Mouse (Mus musculus): Measurements from ENCODE around the gene Gm5936. TPM values are rescaled to one million over a fixed set of nuclear protein-coding genes. Genes with fewer than 3 reads are reported as not detected.
A peak's percentile ranks its signal among the peaks of the same experiment; 100 is the strongest.
"Not testable (repeated sequence)": the region's sequence is repeated elsewhere in the genome, so short reads cannot be mapped to it uniquely, and the experiment has no call there.

Gm5936 gene
- polyA plus RNA-seq (2012; rRNA removed), result 0.15 TPM in 1 of 2 replicates, not detected in the other

DNA sequence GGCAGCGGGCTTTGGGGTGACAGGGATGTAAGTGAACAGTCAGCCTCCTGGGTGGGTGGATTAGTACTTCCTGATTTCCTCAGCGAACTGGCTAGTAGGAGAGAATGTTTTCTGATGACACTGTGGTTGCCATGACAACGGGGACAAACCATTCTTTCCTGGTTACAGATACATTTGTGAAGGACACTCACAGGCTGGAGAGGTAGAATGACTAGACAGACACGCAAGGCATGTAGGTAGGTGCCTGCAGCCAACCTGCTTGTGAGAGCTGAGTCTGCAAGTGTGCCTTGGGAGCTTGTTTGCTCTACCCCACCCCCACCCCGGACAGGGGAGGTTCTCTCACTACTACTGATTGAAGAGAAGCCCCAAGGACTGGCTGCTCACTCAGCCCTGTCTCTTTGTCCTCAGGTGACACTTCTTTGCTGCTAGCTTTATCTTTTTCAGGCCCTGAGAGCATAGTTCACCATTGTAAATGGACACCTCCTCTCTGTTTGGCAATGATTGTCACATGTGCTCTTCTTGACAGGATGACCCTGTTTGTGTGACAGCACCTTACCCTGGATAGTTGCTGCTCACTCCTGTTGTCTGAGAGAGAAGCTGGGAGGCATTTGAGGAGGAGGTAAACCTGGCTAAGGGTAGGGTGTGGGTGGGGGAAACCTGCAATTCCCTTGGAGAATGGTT lies at the start of gene Gm5936:
TSS of gene Gm5936 (plus strand) at position 355 of the 681 bp plus-strand sequence.
- 30% methylated on average over 4 of the region's 5 CpGs for whole genome bisulfite sequencing
- not testable (repeated sequence) for H3K4me3 ChIP-seq (replicated peaks; ENCODE audit: extremely low read depth, low read depth, low read length); H3K4me1 ChIP-seq (ENCODE audit: control insufficient read depth, insufficient read depth, low read length)
- DNase-seq, result peak; percentile 3

DNA sequence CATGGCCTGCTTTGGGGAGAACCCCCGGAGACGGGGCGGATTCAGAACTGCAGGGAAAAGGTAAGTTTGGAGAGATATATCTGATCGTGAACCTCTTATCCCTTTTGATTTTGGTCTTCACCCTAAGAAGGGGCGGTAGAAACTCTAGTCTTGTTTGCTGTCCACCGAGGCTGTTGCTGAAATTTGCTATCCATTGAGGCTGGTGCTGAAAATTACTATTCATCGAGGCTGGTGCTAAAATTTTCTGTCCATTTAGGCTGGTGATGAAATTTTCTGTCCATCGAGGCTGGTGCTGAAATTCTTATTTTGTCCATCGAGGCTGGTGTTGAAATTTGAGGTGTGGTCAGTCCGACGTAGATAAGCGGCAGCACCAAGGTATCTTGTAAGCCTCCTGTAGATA lies 19.1 kb downstream of the Gm5936 start:
- not testable (repeated sequence) for H3K4me3 ChIP-seq (replicated peaks; ENCODE audit: extremely low read depth, low read depth, low read length); H3K4me1 ChIP-seq (ENCODE audit: control insufficient read depth, insufficient read depth, low read length); DNase-seq
- WGBS, result 84% methylated on average over 12 of the region's 12 CpGs

DNA sequence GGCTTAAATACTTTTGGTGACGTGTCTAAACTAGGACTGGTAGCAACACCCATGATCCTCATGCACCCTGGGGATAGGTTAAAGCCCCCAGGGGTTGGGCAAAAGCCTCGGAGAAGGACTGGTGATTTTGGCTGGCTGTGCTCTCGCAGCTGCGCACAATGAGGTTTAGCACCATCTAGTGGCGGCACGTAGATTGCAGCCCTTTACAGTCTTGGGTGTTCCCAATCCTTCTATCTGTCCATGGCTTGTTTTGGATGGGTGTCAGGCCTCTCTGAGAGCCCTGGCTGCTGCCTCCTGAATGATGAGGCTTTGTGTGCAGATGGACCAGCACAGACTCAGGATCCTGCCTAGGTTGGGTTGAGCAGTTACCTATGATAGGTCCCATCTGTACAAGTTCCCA lies 43.1 kb downstream of the Gm5936 start:
- H3K4me3 ChIP-seq (replicated peaks; ENCODE audit: extremely low read depth, low read depth, low read length); H3K4me1 ChIP-seq (ENCODE audit: control insufficient read depth, insufficient read depth, low read length): not testable (repeated sequence)
- 43% methylated on average over 5 of the region's 6 CpGs for WGBS
- DNase-seq, result peak; percentile 12

Other genes with a start within 250 kb of the Gm5936 start
- not detected in 2 replicates for gene Olfr1325, start 244.5 kb upstream of the Gm5936 start, polyA plus RNA-seq (2012; rRNA removed)
- 0.11 and 0.17 TPM in 2 replicates for gene Gm5640, start 191.6 kb upstream of the Gm5936 start, polyA plus RNA-seq (2012; rRNA removed)
- gene Gm6890, start 96.3 kb upstream of the Gm5936 start, polyA plus RNA-seq (2012; rRNA removed), result not detected in 2 replicates
- gene Gab3, start 248.3 kb downstream of the Gm5936 start, polyA plus RNA-seq (2012; rRNA removed), result 1.8 and 2.5 TPM in 2 replicates